Mouse (Mus musculus) spleen, adult 12 weeks (tissue): ENCODE results near the gene Pla2g4f.

Source experiments
- DNase-seq: peaks from one replicate; pipeline ENCODE4 v3.0.0; 2022; ENCODE audit warnings: low spot score

The Pla2g4f gene

GRCm38 (mm10) chr2:120313976-120314375 lies at the start of gene Pla2g4f:
Pla2g4f (minus strand) TSS chr2:120314165.
- DNase-seq = no peak

DNA sequence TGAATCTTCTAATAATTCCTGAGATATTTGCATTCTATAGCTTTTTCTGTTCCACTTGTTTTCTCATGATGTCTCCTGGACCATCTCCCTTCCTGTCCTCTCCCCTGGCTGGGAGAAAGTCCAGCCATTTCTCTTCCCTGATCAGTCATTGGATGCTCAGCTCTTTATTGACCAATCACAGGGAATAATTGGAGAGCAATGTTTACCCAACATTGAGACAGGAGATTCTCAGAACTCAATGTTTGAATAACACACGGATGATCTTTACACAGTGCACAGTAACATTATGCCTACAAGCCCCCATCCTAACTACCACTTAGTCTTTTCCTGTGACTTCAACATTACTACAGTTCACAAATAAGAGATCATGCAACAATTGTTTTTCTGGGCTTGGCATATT lies 46.5 kb upstream of the Pla2g4f start:
- no peak for DNase-seq

GRCm38 (mm10) chr2:120352682-120353646 lies 39.0 kb upstream of the Pla2g4f start, which contains the start of gene Vps39:
Vps39 (minus strand) TSS chr2:120353137.
- DNase-seq = peak; percentile 76

DNA sequence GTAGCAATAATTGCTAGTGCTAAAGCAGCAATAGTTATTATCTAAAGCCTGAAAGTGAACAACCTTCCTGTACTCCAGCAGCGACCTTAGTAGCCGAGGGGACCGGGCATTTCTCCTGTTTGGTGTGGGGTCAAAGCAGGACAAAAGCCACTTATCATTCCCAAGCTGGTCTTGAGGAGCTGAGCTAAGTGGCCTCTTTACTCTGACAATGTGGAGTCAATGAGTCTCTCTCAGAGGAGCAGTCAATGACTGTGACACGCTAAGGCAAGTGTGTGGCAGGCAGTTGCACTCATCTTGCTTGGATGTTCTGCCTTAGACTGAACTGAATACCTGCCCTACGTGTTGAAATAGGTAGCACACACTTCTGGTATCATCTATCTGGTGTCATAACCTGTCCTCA lies 37.4 kb upstream of the Pla2g4f start:
- no peak for DNase-seq

DNA sequence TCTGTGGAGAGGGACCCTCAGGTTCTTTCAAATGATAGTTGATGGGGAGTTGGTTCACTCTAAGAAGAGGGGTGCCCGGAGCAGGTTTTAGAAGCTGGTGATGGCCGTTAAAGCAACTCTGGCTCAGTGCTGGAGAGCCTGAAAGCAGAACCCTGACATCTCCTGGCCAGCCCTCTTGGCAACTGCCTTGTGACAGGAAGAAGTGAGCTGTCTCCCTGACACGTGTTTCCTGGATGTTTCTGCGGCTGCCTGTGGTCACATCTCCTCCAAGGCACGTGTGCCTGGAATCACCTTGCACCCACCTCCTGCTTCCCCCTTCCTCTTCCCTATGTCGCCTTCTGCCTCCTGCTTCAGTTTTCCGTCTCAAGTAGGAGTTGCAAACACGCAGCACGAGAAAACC lies 34.2 kb upstream of the Pla2g4f start:
- DNase-seq = no peak

DNA sequence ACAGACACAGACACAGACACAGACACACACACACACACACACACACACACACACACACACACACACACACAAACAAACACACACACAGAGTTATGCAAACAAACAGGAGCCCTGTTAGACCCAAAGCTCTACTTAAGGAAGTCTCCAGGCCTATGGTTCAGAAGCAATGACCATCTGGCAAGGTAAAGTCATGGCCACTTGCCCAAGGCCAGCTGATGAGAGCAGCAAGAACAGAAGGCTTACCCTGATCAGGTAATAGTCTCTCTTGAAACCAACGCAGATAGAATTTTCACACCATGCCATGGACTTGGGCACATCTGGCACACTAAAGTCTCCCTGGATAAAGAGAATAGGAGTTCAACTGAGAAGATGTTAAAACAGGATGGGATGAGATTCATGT lies 27.8 kb upstream of the Pla2g4f start:
- no peak for DNase-seq

GRCm38 (mm10) chr2:120337886-120338285 lies 23.9 kb upstream of the Pla2g4f start:
- no peak for DNase-seq

DNA sequence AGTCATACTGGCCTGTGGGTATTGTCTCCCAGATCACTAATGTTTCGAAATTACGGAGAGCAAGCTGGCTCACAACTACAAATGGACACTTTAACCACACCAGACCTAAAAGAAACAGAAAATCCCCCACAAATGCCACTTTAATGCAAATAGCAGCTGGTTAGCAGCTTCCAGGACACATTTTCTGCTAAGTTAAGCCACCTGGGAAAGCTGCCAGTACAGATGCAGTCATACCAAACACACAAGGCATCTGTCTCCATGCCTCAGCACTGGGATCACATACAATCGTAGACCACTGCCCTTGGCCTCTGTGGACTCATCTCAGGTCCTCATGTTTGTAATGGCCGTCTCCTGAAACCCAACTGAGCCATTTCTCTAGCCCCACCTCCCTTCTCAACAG lies 17.6 kb upstream of the Pla2g4f start:
- no peak for DNase-seq

DNA sequence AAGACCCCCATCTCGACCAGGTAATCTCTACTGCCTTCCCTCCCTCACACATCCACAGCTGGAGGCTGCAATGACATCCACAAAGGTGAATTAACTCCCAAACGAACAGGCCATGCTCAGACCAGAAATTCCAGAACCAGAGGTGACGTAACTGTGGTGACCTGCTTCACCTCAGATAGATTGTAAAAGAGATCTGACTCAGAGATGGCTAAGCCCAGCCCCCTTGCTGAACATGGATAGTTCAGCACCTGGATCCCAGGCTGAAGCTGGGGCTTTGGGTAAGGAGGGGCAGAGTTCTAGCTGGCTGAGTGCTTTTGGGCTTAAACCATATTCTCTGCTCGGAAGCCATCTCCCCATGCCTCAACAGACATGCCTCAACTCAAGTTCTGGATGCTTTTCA lies 1.1 kb upstream of the Pla2g4f start:
- DNase-seq = no peak

GRCm38 (mm10) chr2:120314487-120314886 lies 522 bp upstream of the Pla2g4f start:
- DNase-seq = no peak

GRCm38 (mm10) chr2:120312276-120312825 lies 1.6 kb downstream of the Pla2g4f start:
- DNase-seq = no peak

GRCm38 (mm10) chr2:120304113-120304512 lies 9.9 kb downstream of the Pla2g4f start:
- DNase-seq = no peak

GRCm38 (mm10) chr2:120301076-120301475 lies 12.9 kb downstream of the Pla2g4f start:
- DNase-seq = no peak

DNA sequence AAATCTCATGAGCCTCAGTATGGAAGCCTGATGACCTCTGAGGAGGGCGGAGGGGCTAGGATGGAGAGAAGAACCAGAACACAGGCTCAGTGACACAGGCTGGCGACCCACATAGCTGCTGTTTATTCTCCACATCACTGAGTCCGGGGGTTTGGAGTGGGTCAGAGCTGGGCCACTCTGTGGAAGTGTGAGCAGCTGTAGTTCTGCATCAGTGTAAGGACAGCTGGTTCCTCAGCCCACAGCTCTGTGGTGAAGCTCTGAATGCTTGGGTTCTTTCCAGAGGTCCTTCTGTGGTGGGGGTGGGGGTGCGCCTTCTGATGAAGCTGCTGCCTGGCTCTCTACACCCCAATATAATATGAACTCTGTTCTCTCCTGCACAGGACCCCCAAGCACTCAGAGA lies 14.1 kb downstream of the Pla2g4f start:
- DNase-seq = no peak

GRCm38 (mm10) chr2:120296160-120296559 lies 17.8 kb downstream of the Pla2g4f start:
- no peak for DNase-seq

GRCm38 (mm10) chr2:120291471-120292078 lies 22.4 kb downstream of the Pla2g4f start:
- DNase-seq = no peak

DNA sequence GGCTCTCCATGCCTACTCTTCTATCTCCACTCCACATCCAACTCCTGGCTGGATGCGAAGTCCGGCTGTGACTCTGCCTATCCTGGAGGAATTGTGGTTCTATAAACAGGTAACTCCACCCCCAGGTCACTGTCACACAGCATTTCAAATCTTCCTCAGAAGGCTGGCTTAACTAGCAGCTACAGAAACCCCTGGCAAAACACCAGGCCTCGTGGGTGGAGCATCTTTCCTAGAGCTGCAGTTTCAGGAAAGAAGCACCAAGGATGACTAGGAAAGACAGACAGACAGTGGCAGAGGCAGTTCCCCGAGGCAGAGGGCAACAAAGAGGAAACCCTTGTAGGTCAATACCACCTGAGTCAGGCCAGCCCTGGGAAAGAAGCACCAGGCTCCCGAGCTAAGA lies 25.0 kb downstream of the Pla2g4f start, which contains the start of gene Pla2g4d:
Pla2g4d (minus strand) TSS at position 203 of the 400 bp plus-strand sequence.
- no peak for DNase-seq

- DNase-seq = no peak
Measured at GRCm38 (mm10) chr2:120288401-120288800, 25.6 kb downstream of the Pla2g4f start.

- no peak for DNase-seq
Measured at GRCm38 (mm10) chr2:120285639-120286038, 28.3 kb downstream of the Pla2g4f start.

DNA sequence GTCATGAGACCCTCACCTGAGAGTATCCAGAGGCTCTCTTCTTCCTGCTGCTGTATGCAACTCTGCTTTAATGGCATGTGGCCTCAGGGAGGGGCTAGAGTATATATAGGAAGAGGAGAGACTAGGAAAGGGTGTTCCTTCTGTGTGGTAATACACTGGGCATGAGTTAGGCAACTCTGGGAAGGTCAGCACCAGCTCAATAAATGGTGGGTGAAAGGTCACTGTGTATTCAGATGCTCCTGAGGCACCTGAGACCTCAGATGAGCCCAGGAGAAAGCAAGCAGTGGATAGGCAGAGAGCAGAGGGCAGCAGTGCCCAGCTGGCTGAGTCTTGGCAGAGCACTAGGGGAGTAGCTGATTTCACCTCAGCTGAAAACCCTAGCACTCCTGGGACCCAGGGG lies 29.3 kb downstream of the Pla2g4f start:
- DNase-seq = no peak

- no peak for DNase-seq
Measured at GRCm38 (mm10) chr2:120284094-120284493, 29.9 kb downstream of the Pla2g4f start.

DNA sequence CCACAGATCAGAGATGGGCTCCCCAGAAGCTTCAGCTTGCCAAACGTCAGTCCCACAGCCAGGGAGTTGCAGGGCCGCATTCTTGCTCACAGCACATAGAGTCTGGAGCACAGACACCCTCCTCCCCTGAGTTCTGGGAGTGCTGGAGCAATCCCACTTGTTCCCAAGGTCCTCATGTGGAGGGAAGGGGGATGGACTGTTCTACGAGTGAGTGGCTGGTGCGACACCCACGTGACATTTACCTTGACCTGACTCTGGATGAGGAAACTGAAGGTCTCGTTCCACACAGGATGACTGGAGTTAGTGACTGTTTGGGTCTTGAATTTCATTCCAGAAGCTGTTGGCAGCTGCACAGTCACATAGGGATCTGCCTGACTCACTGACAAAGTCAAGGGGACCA lies 30.4 kb downstream of the Pla2g4f start:
- DNase-seq = no peak

DNA sequence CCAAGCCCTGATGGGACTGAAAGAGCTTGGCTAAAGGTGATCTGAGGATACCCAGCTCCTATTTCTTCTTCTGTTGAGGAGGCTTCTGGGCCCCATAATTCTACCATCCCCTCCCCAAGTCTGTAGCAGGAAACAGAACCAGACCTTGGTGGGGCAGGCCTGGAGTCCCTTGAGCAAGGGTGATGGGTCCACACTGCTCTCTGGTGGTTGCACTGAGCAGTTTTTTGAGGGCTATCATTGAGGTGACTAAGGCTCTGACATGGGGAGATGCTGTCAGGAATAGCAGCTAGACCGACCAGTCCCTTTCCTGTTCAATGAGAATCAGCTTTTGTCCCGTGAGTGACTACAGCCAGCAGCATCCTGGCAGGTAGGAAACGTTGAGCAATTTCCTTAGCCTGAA lies 32.7 kb downstream of the Pla2g4f start:
- no peak for DNase-seq
